Mouse (Mus musculus): ENCODE data around the gene Urod.

Urod gene

GRCm38 (mm10) chr4:116993672-116994621 is at the start of gene Urod:
Gene Urod, minus strand, starts transcription at chr4:116994413.
- in situ Hi-C loops (cut with MboI, MseI): no loop called here

DNA sequence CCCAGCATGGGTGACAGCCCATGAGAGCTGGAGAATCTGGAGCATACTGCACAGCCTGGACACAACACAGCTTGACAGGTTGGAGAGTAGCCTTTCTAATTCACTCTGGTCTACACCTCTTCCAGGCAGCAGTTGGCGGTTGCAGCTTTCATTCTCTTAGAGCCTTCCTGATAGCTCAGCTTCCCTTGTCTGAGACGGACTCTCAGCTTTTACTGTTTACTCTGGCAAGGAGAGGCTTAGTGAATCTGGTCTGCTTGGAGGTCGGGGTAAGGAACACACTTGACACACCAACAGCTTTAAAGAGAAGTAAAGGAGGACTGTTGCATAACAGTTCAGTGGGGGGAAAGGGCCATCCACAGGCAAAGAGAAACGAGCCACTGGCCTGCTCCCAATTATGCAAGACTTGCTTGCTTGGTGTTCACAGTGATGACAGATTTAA is 47.1 kb upstream of the Urod start:
- in situ Hi-C loops (cut with MboI, MseI): no loop called here

DNA sequence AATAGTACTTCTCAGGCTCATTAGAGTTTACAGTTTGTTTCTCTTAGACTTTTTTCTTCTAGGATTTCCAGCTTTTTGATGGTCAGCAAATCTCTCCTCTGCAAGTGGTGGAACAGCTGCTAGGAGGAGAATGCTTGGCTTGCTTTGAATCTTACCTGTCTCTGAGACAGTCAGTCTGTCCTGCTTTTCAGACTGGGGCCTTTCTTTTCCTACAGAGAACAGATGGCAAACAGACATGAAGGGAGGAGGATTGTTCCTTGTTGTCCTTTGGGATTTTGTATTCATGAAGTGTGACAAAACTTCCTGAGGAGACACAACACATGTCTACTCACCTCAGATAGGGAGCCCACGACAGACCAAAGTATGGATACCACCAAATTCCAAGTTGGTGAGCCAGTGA is 46.6 kb upstream of the Urod start:
- in situ Hi-C loops (cut with MboI, MseI): no loop called here

DNA sequence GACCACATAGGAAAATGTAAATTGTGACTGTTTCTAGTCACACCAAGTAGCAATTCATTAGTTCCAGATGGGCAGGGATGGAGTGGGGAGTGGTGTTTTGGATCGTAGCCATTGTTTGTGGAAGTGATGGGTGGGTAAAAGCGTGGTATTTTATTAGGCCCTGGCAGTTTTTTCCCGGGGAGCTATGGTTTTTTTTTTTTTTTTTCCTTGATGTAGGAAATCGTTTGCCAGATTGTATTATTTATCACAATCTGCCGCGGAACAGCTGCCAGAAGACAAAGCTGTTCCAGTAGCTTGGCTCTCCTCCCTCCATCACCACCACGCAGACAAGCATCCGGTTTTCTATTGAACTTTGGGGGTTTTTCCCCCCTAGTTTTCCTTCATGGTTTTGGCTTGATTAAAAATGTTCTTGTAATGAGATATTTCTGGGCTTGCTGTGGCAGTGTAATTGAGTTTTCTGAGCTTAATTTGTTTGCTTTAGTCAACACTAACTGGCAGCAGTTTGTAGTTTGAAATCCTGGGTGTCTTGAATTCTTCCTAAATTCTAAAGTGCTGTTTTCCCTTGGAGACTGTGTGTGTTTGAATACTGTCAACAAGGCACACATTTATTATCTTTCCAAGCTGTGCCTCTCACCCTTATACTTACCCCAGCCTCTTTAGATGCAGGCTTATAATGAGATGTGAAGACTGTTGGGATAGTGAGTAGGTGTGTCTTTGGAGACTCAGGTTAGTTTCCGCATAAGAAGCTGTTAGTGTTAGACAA is 45.9 kb upstream of the Urod start:
- in situ Hi-C loops (cut with MboI, MseI): no loop called here

DNA sequence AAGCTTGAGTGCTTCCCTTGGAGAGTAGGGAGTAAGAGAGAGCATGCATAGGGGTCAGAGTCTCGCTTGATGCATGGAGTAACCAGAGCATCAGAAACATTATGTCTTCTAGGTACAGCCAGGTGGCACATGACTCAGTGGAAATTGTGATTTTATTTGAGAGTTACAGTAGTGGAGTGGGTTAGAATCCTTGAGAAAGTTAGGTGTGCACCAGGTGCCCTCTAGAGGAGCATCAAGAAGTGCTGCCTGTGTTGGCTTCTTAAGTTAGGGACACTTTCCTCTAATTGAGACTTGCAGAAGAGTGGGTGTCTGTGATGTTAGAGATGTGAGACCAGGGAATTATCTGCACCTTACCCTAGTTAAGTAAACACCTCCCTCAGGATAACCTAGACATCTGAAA is 36.9 kb upstream of the Urod start:
- in situ Hi-C loops (cut with MboI, MseI): no loop called here

DNA sequence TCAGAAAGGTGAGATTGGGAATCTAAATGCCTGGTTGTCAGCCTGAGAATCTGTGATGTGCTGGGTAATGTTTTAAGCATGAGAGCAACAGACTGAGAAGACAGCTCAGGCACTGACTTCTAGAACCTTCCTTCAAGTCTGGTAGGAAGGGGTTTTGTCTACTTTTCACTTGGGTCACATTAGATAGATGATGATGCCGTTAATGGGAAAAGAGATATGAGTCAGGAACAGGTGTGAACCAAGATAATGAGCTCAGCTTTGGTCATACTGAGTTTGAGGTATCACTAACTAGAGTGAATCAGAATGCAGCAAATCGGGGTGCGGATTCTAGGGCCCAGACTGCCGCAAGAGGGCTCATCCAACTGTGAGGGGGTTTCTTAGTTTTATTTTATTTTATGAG is 29.3 kb upstream of the Urod start:
- in situ Hi-C loops (cut with MboI, MseI): no loop called here

GRCm38 (mm10) chr4:117019206-117020134 is 25.3 kb upstream of the Urod start, which contains the start of gene Eif2b3:
Gene Eif2b3, plus strand, starts transcription at chr4:117019402.
- in situ Hi-C loops (cut with MboI, MseI): no loop called here

- in situ Hi-C loops (cut with MboI, MseI): no loop called here
Measured at GRCm38 (mm10) chr4:117018327-117018726, 24.1 kb upstream of the Urod start.

GRCm38 (mm10) chr4:117017738-117018137 is 23.5 kb upstream of the Urod start:
- in situ Hi-C loops (cut with MboI, MseI): no loop called here

GRCm38 (mm10) chr4:117014901-117015415 is 20.7 kb upstream of the Urod start:
- in situ Hi-C loops (cut with MboI, MseI): no loop called here

DNA sequence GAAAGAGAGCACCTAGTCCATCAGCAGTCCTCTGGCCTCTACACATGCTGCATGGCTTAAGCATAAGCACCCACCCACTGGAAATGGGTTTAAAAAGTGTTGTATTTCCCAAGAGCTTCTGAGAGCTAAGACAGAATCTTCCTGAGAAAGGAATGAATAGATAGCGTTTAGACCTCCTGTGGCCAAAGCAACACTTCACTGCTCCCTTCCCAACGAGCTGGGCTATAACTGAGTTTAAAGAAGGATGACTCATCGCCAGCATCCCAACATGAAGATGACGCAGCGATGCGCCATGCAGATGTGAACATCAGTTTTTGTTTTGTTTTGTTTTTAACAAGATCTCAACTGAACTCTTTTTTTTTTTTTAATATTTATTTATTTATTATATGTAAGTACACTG is 19.4 kb upstream of the Urod start:
- in situ Hi-C loops (cut with MboI, MseI): no loop called here

DNA sequence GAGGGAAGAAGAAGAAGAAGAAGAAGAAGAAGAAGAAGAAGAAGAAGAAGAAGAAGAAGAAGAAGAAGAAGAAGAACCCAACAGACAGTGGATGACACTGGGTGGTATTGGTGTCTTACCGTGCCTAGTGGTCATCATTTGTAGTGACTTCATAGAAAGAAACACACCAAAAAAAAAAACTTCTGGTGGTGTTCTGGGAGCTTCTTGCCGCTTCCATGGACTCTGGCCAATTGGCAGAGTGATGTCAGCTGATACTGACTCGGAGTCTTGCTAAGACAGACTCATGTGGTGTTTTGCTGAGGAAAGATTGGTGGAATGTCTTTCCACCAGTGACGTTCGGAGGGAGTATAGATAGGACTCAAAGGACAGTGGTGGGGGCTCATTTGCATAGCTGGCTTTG is 16.0 kb upstream of the Urod start:
- in situ Hi-C loops (cut with MboI, MseI): no loop called here

DNA sequence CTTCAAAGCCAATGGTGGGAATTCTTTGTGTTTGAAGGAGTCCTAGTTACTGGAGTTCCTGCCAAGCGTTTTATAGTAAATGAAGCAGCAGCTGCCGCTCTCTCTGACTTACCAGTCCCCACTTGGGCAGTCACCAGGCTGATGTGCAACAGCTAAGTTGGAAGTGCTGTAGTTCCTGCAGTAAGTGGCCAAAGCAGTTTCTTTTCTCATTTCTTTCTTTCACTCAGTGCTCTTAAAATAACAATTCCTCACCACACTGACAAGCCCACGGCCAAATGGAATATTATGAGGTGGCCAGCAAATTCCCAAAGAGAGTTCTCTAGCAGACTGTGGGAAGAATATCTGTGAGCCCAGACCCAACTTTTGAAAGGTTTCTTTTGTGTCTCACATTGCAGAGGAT is 12.8 kb upstream of the Urod start:
- in situ Hi-C loops (cut with MboI, MseI): no loop called here

- in situ Hi-C loops (cut with MboI, MseI): no loop called here
Measured at GRCm38 (mm10) chr4:117005611-117006400, 11.6 kb upstream of the Urod start.

DNA sequence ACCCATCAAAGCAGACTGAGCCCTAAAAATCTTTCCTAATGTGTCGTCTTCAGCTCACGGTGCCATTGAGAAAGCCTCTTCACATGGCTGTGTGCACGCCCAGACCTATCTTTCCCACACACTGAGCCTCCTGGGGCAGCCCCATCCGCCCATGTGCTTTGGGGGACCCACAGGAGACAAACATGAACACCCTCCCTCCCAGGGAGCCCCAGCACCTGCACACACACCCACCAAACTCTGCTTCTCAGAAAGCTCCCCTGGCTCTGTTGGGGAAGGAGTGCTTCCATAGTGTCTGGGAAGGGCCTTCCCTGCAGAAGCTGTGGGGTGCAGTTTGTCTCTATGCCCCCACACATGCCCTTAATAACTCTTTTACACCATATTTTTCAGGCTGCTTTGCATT is 10.4 kb upstream of the Urod start:
- in situ Hi-C loops (cut with MboI, MseI): no loop called here

GRCm38 (mm10) chr4:117002543-117003521 is 8.6 kb upstream of the Urod start:
- in situ Hi-C loops (cut with MboI, MseI): no loop called here

DNA sequence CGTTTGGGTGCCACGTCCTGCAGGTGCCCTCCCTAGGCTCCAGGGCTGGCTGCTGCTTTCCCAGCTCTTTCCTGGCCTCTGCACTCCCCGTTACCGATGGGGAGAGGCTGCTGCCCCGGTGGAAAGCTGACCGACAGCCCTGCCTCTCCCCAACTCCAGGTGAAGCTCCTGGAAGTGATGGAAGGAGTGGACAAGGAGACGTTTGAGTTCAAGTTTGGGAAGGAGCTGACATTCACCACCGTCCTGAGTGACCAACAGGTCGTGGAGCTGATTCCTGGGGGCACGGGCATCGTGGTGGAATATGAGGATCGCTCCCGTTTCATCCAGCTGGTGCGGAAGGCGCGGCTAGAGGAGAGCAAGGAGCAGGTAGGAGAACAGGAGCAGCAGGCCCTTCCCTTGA is 7.7 kb upstream of the Urod start:
- in situ Hi-C loops (cut with MboI, MseI): no loop called here

GRCm38 (mm10) chr4:116999513-117000154 is 5.4 kb upstream of the Urod start:
- in situ Hi-C loops (cut with MboI, MseI): loop anchor here (5.0 kb wide), 1 partner anchor 133 kb away; the partner anchor contains the start of gene Plk3

GRCm38 (mm10) chr4:116995798-116996135 is 1.6 kb upstream of the Urod start:
- in situ Hi-C loops (cut with MboI, MseI): loop anchor here (5.0 kb wide), 1 partner anchor 137 kb away; the partner anchor contains the start of gene Plk3

Data from T-helper 2 cell (primary cell).